Mouse (Mus musculus): ENCODE measurements at regions not wholly inside any gene's neighbourhood (a gene's known extent, or its start where the extent isn't known, plus 50 kb on each side); places are given as distances from the start of the nearest gene placed in this dataset.

- WGBS: 21% methylated on average over 7 of the region's 7 CpGs
- DNase-seq (ENCODE audit: low spot score): no peak
- H3K4me1 ChIP-seq (replicated peaks; ENCODE audit: control insufficient read depth, insufficient read depth, low read length): peaks cover 2% of the 10 kb centered on the region; the same call in 1 of the 2 replicates
- no peaks in the 10 kb centered on the region for H3K36me3 ChIP-seq (ENCODE audit: control insufficient read depth, insufficient read depth, low read length)
- no peak for ATAC-seq (replicated peaks; ENCODE audit: low FRiP score, low TSS enrichment, low read depth)
- H3K4me2 ChIP-seq (ENCODE audit: low read length): no peak overlapping the region
- no peaks in the 10 kb centered on the region for H3K27me3 ChIP-seq (replicated peaks; ENCODE audit: control insufficient read depth, insufficient read depth, low read length)
- H3K4me3 ChIP-seq (ENCODE audit: low read depth, low read length): no peak overlapping the region
- no peak overlapping the region for H3K27ac ChIP-seq (ENCODE audit: low read depth)
- H3K9me3 ChIP-seq (ENCODE audit: control insufficient read depth, low read length): no peaks in the 10 kb centered on the region
- no peak overlapping the region for H3K9ac ChIP-seq (ENCODE audit: low read length)
Measured at GRCm38 (mm10) chr1:137133734-137134133, 173.5 kb upstream of the Nr5a2 start.

GRCm38 (mm10) chr1:137130264-137130663 is 170.0 kb upstream of the Nr5a2 start:
- no peak overlapping the region for H3K9ac ChIP-seq (ENCODE audit: low read length)
- 89% methylated on average over 3 of the region's 3 CpGs for WGBS
- ATAC-seq (replicated peaks; ENCODE audit: low FRiP score, low TSS enrichment, low read depth) (no peak), DNase-seq (ENCODE audit: low spot score) (no peak)
- no peak overlapping the region for H3K4me3 ChIP-seq (ENCODE audit: low read depth, low read length)
- H3K27me3 ChIP-seq (replicated peaks; ENCODE audit: control insufficient read depth, insufficient read depth, low read length): no peaks in the 10 kb centered on the region
- no peak overlapping the region for H3K27ac ChIP-seq (ENCODE audit: low read depth)
- no peaks in the 10 kb centered on the region for H3K36me3 ChIP-seq (ENCODE audit: control insufficient read depth, insufficient read depth, low read length)
- no peak overlapping the region for H3K4me2 ChIP-seq (ENCODE audit: low read length)
- 0 out of 2 replicates have a peak, but pooled peaks cover 2% of the 10 kb centered on the region for H3K4me1 ChIP-seq (replicated peaks; ENCODE audit: control insufficient read depth, insufficient read depth, low read length)
- H3K9me3 ChIP-seq (ENCODE audit: control insufficient read depth, low read length): no peaks in the 10 kb centered on the region

GRCm38 (mm10) chr1:137129116-137129515 is 168.9 kb upstream of the Nr5a2 start:
- no peak for DNase-seq (ENCODE audit: low spot score)
- no peak for ATAC-seq (replicated peaks; ENCODE audit: low FRiP score, low TSS enrichment, low read depth)
- H3K4me2 ChIP-seq (ENCODE audit: low read length): no peak overlapping the region
- H3K27me3 ChIP-seq (replicated peaks; ENCODE audit: control insufficient read depth, insufficient read depth, low read length): no peaks in the 10 kb centered on the region
- H3K4me1 ChIP-seq (replicated peaks; ENCODE audit: control insufficient read depth, insufficient read depth, low read length): 0 out of 2 replicates have a peak, but pooled peaks cover 2% of the 10 kb centered on the region
- no peaks in the 10 kb centered on the region for H3K9me3 ChIP-seq (ENCODE audit: control insufficient read depth, low read length)
- WGBS: 84% methylated on average over 9 of the region's 9 CpGs
- no peak overlapping the region for H3K4me3 ChIP-seq (ENCODE audit: low read depth, low read length)
- H3K36me3 ChIP-seq (ENCODE audit: control insufficient read depth, insufficient read depth, low read length): no peaks in the 10 kb centered on the region
- H3K27ac ChIP-seq (ENCODE audit: low read depth): no peak overlapping the region
- H3K9ac ChIP-seq (ENCODE audit: low read length): no peak overlapping the region

- no peak overlapping the region for H3K27ac ChIP-seq (ENCODE audit: low read depth)
- ATAC-seq (replicated peaks; ENCODE audit: low FRiP score, low TSS enrichment, low read depth) (no peak), DNase-seq (ENCODE audit: low spot score) (no peak)
- H3K4me2 ChIP-seq (ENCODE audit: low read length): no peak overlapping the region
- H3K27me3 ChIP-seq (replicated peaks; ENCODE audit: control insufficient read depth, insufficient read depth, low read length): no peaks in the 10 kb centered on the region
- H3K4me3 ChIP-seq (ENCODE audit: low read depth, low read length): no peak overlapping the region
- 81% methylated on average over 3 of the region's 3 CpGs for WGBS
- H3K9me3 ChIP-seq (ENCODE audit: control insufficient read depth, low read length): no peaks in the 10 kb centered on the region
- no peaks in the 10 kb centered on the region for H3K36me3 ChIP-seq (ENCODE audit: control insufficient read depth, insufficient read depth, low read length)
- no peak overlapping the region for H3K9ac ChIP-seq (ENCODE audit: low read length)
- no peaks in the 10 kb centered on the region for H3K4me1 ChIP-seq (replicated peaks; ENCODE audit: control insufficient read depth, insufficient read depth, low read length)
Measured at GRCm38 (mm10) chr1:137117866-137118265, 157.6 kb upstream of the Nr5a2 start.

- no peak overlapping the region for H3K4me2 ChIP-seq (ENCODE audit: low read length)
- no peak overlapping the region for H3K9ac ChIP-seq (ENCODE audit: low read length)
- H3K4me3 ChIP-seq (ENCODE audit: low read depth, low read length): no peak overlapping the region
- no peaks in the 10 kb centered on the region for H3K27me3 ChIP-seq (replicated peaks; ENCODE audit: control insufficient read depth, insufficient read depth, low read length)
- H3K36me3 ChIP-seq (ENCODE audit: control insufficient read depth, insufficient read depth, low read length): no peaks in the 10 kb centered on the region
- DNase-seq (ENCODE audit: low spot score) (no peak), ATAC-seq (replicated peaks; ENCODE audit: low FRiP score, low TSS enrichment, low read depth) (no peak)
- H3K9me3 ChIP-seq (ENCODE audit: control insufficient read depth, low read length): no peaks in the 10 kb centered on the region
- H3K27ac ChIP-seq (ENCODE audit: low read depth): no peak overlapping the region
- whole genome bisulfite sequencing: 82% methylated on average over 2 of the region's 2 CpGs
- no peaks in the 10 kb centered on the region for H3K4me1 ChIP-seq (replicated peaks; ENCODE audit: control insufficient read depth, insufficient read depth, low read length)
Measured at GRCm38 (mm10) chr1:137106444-137106843, 146.2 kb upstream of the Nr5a2 start.

- H3K4me1 ChIP-seq (replicated peaks; ENCODE audit: control insufficient read depth, insufficient read depth, low read length): peaks cover 6% of the 10 kb centered on the region
- DNase-seq (ENCODE audit: low spot score) (no peak), ATAC-seq (replicated peaks; ENCODE audit: low FRiP score, low TSS enrichment, low read depth) (no peak)
- no peak overlapping the region for H3K9ac ChIP-seq (ENCODE audit: low read length)
- no peak overlapping the region for H3K4me3 ChIP-seq (ENCODE audit: low read depth, low read length)
- H3K36me3 ChIP-seq (ENCODE audit: control insufficient read depth, insufficient read depth, low read length): no peaks in the 10 kb centered on the region
- no peak overlapping the region for H3K4me2 ChIP-seq (ENCODE audit: low read length)
- H3K9me3 ChIP-seq (ENCODE audit: control insufficient read depth, low read length): no peaks in the 10 kb centered on the region
- H3K27ac ChIP-seq (ENCODE audit: low read depth): no peak overlapping the region
- 34% methylated on average over 9 of the region's 9 CpGs for WGBS
- no peaks in the 10 kb centered on the region for H3K27me3 ChIP-seq (replicated peaks; ENCODE audit: control insufficient read depth, insufficient read depth, low read length)
Measured at GRCm38 (mm10) chr1:137091762-137092161, 131.5 kb upstream of the Nr5a2 start.

GRCm38 (mm10) chr1:137088148-137088547 is 127.9 kb upstream of the Nr5a2 start:
- no peak for DNase-seq (ENCODE audit: low spot score)
- H3K4me2 ChIP-seq (ENCODE audit: low read length): peak overlapping the region; percentile 35
- H3K4me3 ChIP-seq (ENCODE audit: low read depth, low read length): no peak overlapping the region
- no peak for ATAC-seq (replicated peaks; ENCODE audit: low FRiP score, low TSS enrichment, low read depth)
- H3K36me3 ChIP-seq (ENCODE audit: control insufficient read depth, insufficient read depth, low read length): no peaks in the 10 kb centered on the region
- no peak overlapping the region for H3K9ac ChIP-seq (ENCODE audit: low read length)
- no peaks in the 10 kb centered on the region for H3K9me3 ChIP-seq (ENCODE audit: control insufficient read depth, low read length)
- H3K4me1 ChIP-seq (replicated peaks; ENCODE audit: control insufficient read depth, insufficient read depth, low read length): peaks cover 6% of the 10 kb centered on the region
- WGBS: 33% methylated on average over 10 of the region's 10 CpGs
- H3K27ac ChIP-seq (ENCODE audit: low read depth): no peak overlapping the region
- no peaks in the 10 kb centered on the region for H3K27me3 ChIP-seq (replicated peaks; ENCODE audit: control insufficient read depth, insufficient read depth, low read length)

GRCm38 (mm10) chr1:137086766-137087165 is 126.5 kb upstream of the Nr5a2 start:
- DNase-seq (ENCODE audit: low spot score) (no peak), ATAC-seq (replicated peaks; ENCODE audit: low FRiP score, low TSS enrichment, low read depth) (no peak)
- Histone ChIP-seq H3K9me3 (ENCODE audit: control insufficient read depth, low read length) (no peaks in the 10 kb centered on the region), H3K9ac (ENCODE audit: low read length) (no peak overlapping the region), H3K4me3 (ENCODE audit: low read depth, low read length) (no peak overlapping the region), H3K27me3 (replicated peaks; ENCODE audit: control insufficient read depth, insufficient read depth, low read length) (no peaks in the 10 kb centered on the region), H3K4me1 (replicated peaks; ENCODE audit: control insufficient read depth, insufficient read depth, low read length) (peaks cover 6% of the 10 kb centered on the region), H3K27ac (ENCODE audit: low read depth) (no peak overlapping the region), H3K4me2 (ENCODE audit: low read length) (no peak overlapping the region), H3K36me3 (ENCODE audit: control insufficient read depth, insufficient read depth, low read length) (no peaks in the 10 kb centered on the region)
- WGBS: 86% methylated on average over 3 of the region's 3 CpGs

- DNase-seq (ENCODE audit: low spot score) (no peak), ATAC-seq (replicated peaks; ENCODE audit: low FRiP score, low TSS enrichment, low read depth) (no peak)
Measured at GRCm38 (mm10) chr1:137083500-137083899, 123.3 kb upstream of the Nr5a2 start.

More at GRCm38 (mm10) chr1:137083500-137083899, 123.3 kb upstream of the Nr5a2 start:
- H3K36me3 ChIP-seq (ENCODE audit: control insufficient read depth, insufficient read depth, low read length): no peaks in the 10 kb centered on the region
- H3K4me1 ChIP-seq (replicated peaks; ENCODE audit: control insufficient read depth, insufficient read depth, low read length): peaks cover 8% of the 10 kb centered on the region
- no peaks in the 10 kb centered on the region for H3K9me3 ChIP-seq (ENCODE audit: control insufficient read depth, low read length)
- H3K9ac ChIP-seq (ENCODE audit: low read length): no peak overlapping the region
- no peaks in the 10 kb centered on the region for H3K27me3 ChIP-seq (replicated peaks; ENCODE audit: control insufficient read depth, insufficient read depth, low read length)
- no peak overlapping the region for H3K4me2 ChIP-seq (ENCODE audit: low read length)
- WGBS: 36% methylated on average over 1 of the region's 1 CpGs
- no peak overlapping the region for H3K4me3 ChIP-seq (ENCODE audit: low read depth, low read length)
- no peak overlapping the region for H3K27ac ChIP-seq (ENCODE audit: low read depth)
